Mouse (Mus musculus) limb, embryonic 13.5 days (tissue): Measurements from ENCODE around the gene Mtfr1l. TPM values are rescaled to one million over a fixed set of nuclear protein-coding genes. Genes with fewer than 3 reads are reported as not detected.
A peak's percentile ranks its signal among the peaks of the same experiment; 100 is the strongest.

Experiments used
- ATAC-seq: fragments of 200-750 bp; cut with Nextera tagmentation; 2 replicates; pipeline ENCODE4 v1.8.0; 2017; ENCODE audit warnings: low read depth, moderate number of reproducible peaks, moderate TSS enrichment; ENCODE audit not compliant: low FRiP score
- H3K27ac ChIP-seq: fragments of 300-500 bp; sonication (generic); 2 replicates; pipeline ENCODE4 v1.5.1; 2015; ENCODE audit warnings: inconsistent platforms, mild to moderate bottlenecking, moderate library complexity
- H3K27me3 ChIP-seq: fragments of 300-500 bp; sonication (generic); 2 replicates; pipeline ENCODE4 v1.6.1; 2015; ENCODE audit warnings: mild to moderate bottlenecking, inconsistent platforms
- H3K36me3 ChIP-seq: fragments of 300-500 bp; sonication (generic); 2 replicates; pipeline ENCODE4 v1.6.1; 2015; ENCODE audit warnings: inconsistent platforms, mild to moderate bottlenecking, moderate library complexity
- H3K4me1 ChIP-seq: fragments of 300-500 bp; sonication (generic); 2 replicates; pipeline ENCODE4 v1.6.1; 2015; ENCODE audit warnings: inconsistent platforms
- H3K4me2 ChIP-seq: fragments of 300-500 bp; sonication (generic); replicated peaks from 2 replicates; pipeline ENCODE4 v1.6.1; 2015; ENCODE audit warnings: inconsistent platforms, mild to moderate bottlenecking, moderate library complexity
- H3K4me3 ChIP-seq: fragments of 300-500 bp; sonication (generic); 2 replicates; pipeline ENCODE4 v1.5.1; 2015; ENCODE audit warnings: moderate library complexity, mild to moderate bottlenecking, inconsistent platforms
- H3K9ac ChIP-seq: fragments of 300-500 bp; sonication (generic); 2 replicates; pipeline ENCODE4 v1.6.1; 2015; ENCODE audit warnings: mild to moderate bottlenecking, inconsistent platforms
- H3K9me3 ChIP-seq: fragments of 300-500 bp; sonication (generic); 2 replicates; pipeline ENCODE4 v1.6.1; 2016; ENCODE audit warnings: inconsistent platforms
- WGBS: fragments of 180-500 bp; shearing (Covaris S2); methylation state at CpG from one replicate; pipeline ENCODE4 v1.1.7; 2015; 5-methylcytosine and 5-hydroxymethylcytosine counted together
- microRNA-seq: library from miRNA; unstranded; fragments of <30 nt; microRNA quantifications from one replicate; pipeline ENCODE4, GENCODE M21; 2016
- polyA plus RNA-seq: library from polyadenylated mRNA; unstranded; fragments of >200 nt; fragmentation: Nextera tagmentation; extraction: Ambion mirVana; gene quantifications from 2 replicates; pipeline ENCODE4 v1.2.1, GENCODE M21; 2015

Mtfr1l gene
- polyA plus RNA-seq, 1 experiment from 2014 or later, result 131 TPM

GRCm38 (mm10) chr4:134482442-134482841 lies 52.7 kb downstream of the Mtfr1l start:
- no peak for ATAC-seq
- WGBS, result 76% methylated on average over 8 of the region's 8 CpGs
- Histone ChIP-seq H3K27me3 (peaks cover 4% of the 10 kb centered on the region; the same call in 1 of the 2 replicates), H3K4me2 (no peak overlapping the region), H3K4me3 (no peak overlapping the region), H3K4me1 (0 out of 2 replicates have a peak, but pooled peaks cover 2% of the 10 kb centered on the region), H3K36me3 (no peaks in the 10 kb centered on the region), H3K9ac (no peak overlapping the region), H3K9me3 (no peaks in the 10 kb centered on the region), H3K27ac (no peak overlapping the region)

GRCm38 (mm10) chr4:134481270-134481669 lies 53.9 kb downstream of the Mtfr1l start:
- ATAC-seq, result no peak
- Histone ChIP-seq H3K4me2 (no peak overlapping the region), H3K27me3 (peaks cover 4% of the 10 kb centered on the region; the same call in 1 of the 2 replicates), H3K4me1 (0 out of 2 replicates have a peak, but pooled peaks cover 2% of the 10 kb centered on the region), H3K27ac (no peak overlapping the region), H3K36me3 (peaks cover 7% of the 10 kb centered on the region), H3K9me3 (no peaks in the 10 kb centered on the region), H3K9ac (no peak overlapping the region), H3K4me3 (no peak overlapping the region)
- 61% methylated on average over 6 of the region's 6 CpGs for WGBS

GRCm38 (mm10) chr4:134480864-134481263 lies 54.3 kb downstream of the Mtfr1l start:
- no peak overlapping the region for H3K9ac ChIP-seq

GRCm38 (mm10) chr4:134479839-134480238 lies 55.3 kb downstream of the Mtfr1l start:
- Histone ChIP-seq H3K9me3 (no peaks in the 10 kb centered on the region), H3K27ac (no peak overlapping the region), H3K4me3 (no peak overlapping the region), H3K27me3 (peaks cover 4% of the 10 kb centered on the region; the same call in 1 of the 2 replicates), H3K4me1 (0 out of 2 replicates have a peak, but pooled peaks cover 2% of the 10 kb centered on the region), H3K36me3 (peaks cover 21% of the 10 kb centered on the region), H3K9ac (no peak overlapping the region), H3K4me2 (no peak overlapping the region)
- 85% methylated on average over 4 of the region's 4 CpGs for WGBS
- ATAC-seq, result no peak

More at GRCm38 (mm10) chr4:134480864-134481263, 54.3 kb downstream of the Mtfr1l start:
- Histone ChIP-seq H3K4me3 (no peak overlapping the region), H3K4me2 (no peak overlapping the region), H3K4me1 (0 out of 2 replicates have a peak, but pooled peaks cover 2% of the 10 kb centered on the region), H3K27ac (no peak overlapping the region), H3K36me3 (peaks cover 11% of the 10 kb centered on the region), H3K27me3 (peaks cover 4% of the 10 kb centered on the region; the same call in 1 of the 2 replicates), H3K9me3 (no peaks in the 10 kb centered on the region)
- 25% methylated on average over 6 of the region's 6 CpGs for WGBS
- no peak for ATAC-seq

GRCm38 (mm10) chr4:134478031-134478430 lies 57.2 kb downstream of the Mtfr1l start:
- Histone ChIP-seq H3K9me3 (no peaks in the 10 kb centered on the region), H3K27me3 (peaks cover 4% of the 10 kb centered on the region; the same call in 1 of the 2 replicates), H3K4me2 (no peak overlapping the region), H3K4me3 (no peak overlapping the region), H3K36me3 (peaks cover 35% of the 10 kb centered on the region), H3K4me1 (0 out of 2 replicates have a peak, but pooled peaks cover 5% of the 10 kb centered on the region), H3K9ac (no peak overlapping the region), H3K27ac (no peak overlapping the region)
- 5% methylated on average over 9 of the region's 9 CpGs for WGBS
- peak; percentile 68 for ATAC-seq

GRCm38 (mm10) chr4:134476899-134477298 lies 58.3 kb downstream of the Mtfr1l start:
- Histone ChIP-seq H3K4me1 (0 out of 2 replicates have a peak, but pooled peaks cover 5% of the 10 kb centered on the region), H3K9me3 (no peaks in the 10 kb centered on the region), H3K27me3 (no peaks in the 10 kb centered on the region), H3K27ac (no peak overlapping the region), H3K4me3 (no peak overlapping the region), H3K4me2 (no peak overlapping the region), H3K9ac (no peak overlapping the region), H3K36me3 (peaks cover 46% of the 10 kb centered on the region)
- 90% methylated on average over 8 of the region's 8 CpGs for WGBS
- ATAC-seq, result no peak

Small RNAs within 50 kb of the gene (microRNA-seq; reads per million reads assigned to microRNA genes)
- gene Mir6403, result not detected

Other genes starting within 250 kb of the Mtfr1l start
- 21.7 and 22.6 TPM in 2 replicates for gene Pdik1l, start 247.5 kb downstream of the Mtfr1l start, polyA plus RNA-seq
- gene Trim63, start 220.3 kb downstream of the Mtfr1l start, polyA plus RNA-seq, result 5.3 and 6.2 TPM in 2 replicates
- 0.18 and 0.24 TPM in 2 replicates for gene Slc30a2, start 192.2 kb downstream of the Mtfr1l start, polyA plus RNA-seq
- gene Extl1, start 151.5 kb downstream of the Mtfr1l start, polyA plus RNA-seq, result 8.3 and 9.2 TPM in 2 replicates
- gene Pafah2, start 139.1 kb downstream of the Mtfr1l start, polyA plus RNA-seq, result 11.3 and 12.9 TPM in 2 replicates
- gene Stmn1, start 67.1 kb downstream of the Mtfr1l start, polyA plus RNA-seq, result 1,889 and 1,921 TPM in 2 replicates
- gene Paqr7, start 38.7 kb downstream of the Mtfr1l start, polyA plus RNA-seq, result 3.7 and 4.1 TPM in 2 replicates
- 10.6 and 10.8 TPM in 2 replicates for gene Aunip, start 24.4 kb downstream of the Mtfr1l start, polyA plus RNA-seq
- gene Selenon, start 16.8 kb upstream of the Mtfr1l start, polyA plus RNA-seq, result 15.2 and 16.3 TPM in 2 replicates
- 2.9 and 3.5 TPM in 2 replicates for gene Man1c1, start 168.9 kb upstream of the Mtfr1l start, polyA plus RNA-seq
- 22.0 and 24.5 TPM in 2 replicates for gene Ldlrap1, start 232.6 kb upstream of the Mtfr1l start, polyA plus RNA-seq